In the genomic region with DNA sequence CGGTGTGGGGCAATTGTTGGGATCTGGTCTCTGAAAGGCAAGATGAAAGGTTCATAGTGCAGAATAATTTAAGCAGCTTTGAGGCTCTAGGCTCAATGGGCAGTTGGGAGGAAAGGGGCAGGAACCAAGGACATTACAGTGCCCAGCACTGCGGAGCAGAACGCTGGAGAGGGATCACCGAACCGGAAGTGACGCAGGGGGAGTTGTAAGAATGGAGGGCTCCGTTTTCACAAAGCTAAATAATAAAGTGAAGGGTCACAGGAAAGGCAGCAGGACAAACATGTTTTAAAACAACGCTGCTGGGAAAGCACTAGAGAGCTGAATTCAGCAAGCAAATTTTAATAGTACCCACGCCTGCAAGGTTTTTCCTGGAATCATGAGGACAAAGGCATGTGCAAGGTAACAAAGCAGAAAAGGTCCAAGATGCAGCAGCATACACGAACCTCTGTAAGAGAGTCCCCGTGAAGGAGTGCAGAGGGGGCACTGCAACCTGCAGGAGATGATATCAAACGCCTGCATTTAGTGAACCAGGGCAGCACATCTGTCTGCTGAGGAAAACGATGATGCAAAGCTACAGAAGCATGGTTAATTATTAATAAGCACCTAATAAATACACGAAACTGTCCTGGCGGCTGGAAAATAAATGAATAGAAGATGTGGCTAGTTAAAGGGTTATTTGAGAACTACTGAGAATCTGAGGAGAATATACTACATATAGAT, we compare ENCODE assay signal across 10 mouse cellular contexts.
A peak's percentile ranks its signal among the peaks of the same experiment; 100 is the strongest.
DNase-seq lines count a peak whose midpoint lies in the region; ATAC-seq and TF ChIP-seq lines count a peak whose summit lies in the region.
"Had no signal": no experiment of that assay in that cellular context is flagged by ENCODE, and none has a peak within 500 bp of the region (broad histone marks: within the 10 kb centered on the region; RNA-seq: fewer than 3 reads in every experiment).

No protein-coding gene starts in this region.

- no peak overlapping the region for H3K4me2 ChIP-seq in hindbrain, embryonic 11.5 days (replicated peaks; ENCODE audit: low read depth, low read length)
- H3K4me2 ChIP-seq in liver, embryonic 14.5 days (ENCODE audit: low read depth) = peak overlapping the region; percentile 22; the same call in 1 of the 2 replicates

- H3K9me3 ChIP-seq in E14TG2a.4 (ENCODE audit: low read length) = no peaks in the 10 kb centered on the region
- H3K9me3 ChIP-seq in hindbrain, embryonic 11.5 days (ENCODE audit: control insufficient read depth, low read length) = no peaks in the 10 kb centered on the region
- no peaks in the 10 kb centered on the region for H3K9me3 ChIP-seq in liver, embryonic 14.5 days (ENCODE audit: control insufficient read depth, low read length)

- no peak for TF ChIP-seq EP300 in liver, embryonic 14.5 days (IDR thresholded peaks at IDR 0.05; ENCODE audit: low read depth)

- H3K9ac ChIP-seq in hindbrain, embryonic 11.5 days (ENCODE audit: low read depth, low read length) = 0 out of 2 replicates have a peak overlapping the region, but pooled peaks have one; percentile 1
- H3K9ac ChIP-seq in liver, embryonic 14.5 days (replicated peaks) = no peak overlapping the region

- peak overlapping the region; percentile 25; the same call in 1 of the 2 replicates for H3K27ac ChIP-seq in hindbrain, embryonic 11.5 days (ENCODE audit: low read depth, low read length)
- no peak overlapping the region for H3K27ac ChIP-seq in liver, embryonic 14.5 days

- ATAC-seq in hindbrain, embryonic 11.5 days (ENCODE audit: low FRiP score) = no peak
- no peak for ATAC-seq in liver, embryonic 14.5 days (ENCODE audit: insufficient read depth)

- H3K36me3 ChIP-seq in E14TG2a.4 (ENCODE audit: insufficient read depth, low read length) = no peaks in the 10 kb centered on the region
- no peaks in the 10 kb centered on the region for H3K36me3 ChIP-seq in hindbrain, embryonic 11.5 days (ENCODE audit: control insufficient read depth, insufficient read depth, low read length)
- no peaks in the 10 kb centered on the region for H3K36me3 ChIP-seq in liver, embryonic 14.5 days (replicated peaks; ENCODE audit: control insufficient read depth, insufficient read depth, low read depth)

- peaks cover 40% of the 10 kb centered on the region for H3K4me1 ChIP-seq in E14TG2a.4 (replicated peaks; ENCODE audit: low read depth, low read length)
- no peaks in the 10 kb centered on the region for H3K4me1 ChIP-seq in hindbrain, embryonic 11.5 days (replicated peaks; ENCODE audit: control insufficient read depth, insufficient read depth, low read length)
- peaks cover 0 to 3% of the 10 kb centered on the region in 2 experiments; a peak in 1 of 4 replicates for H3K4me1 ChIP-seq in liver, embryonic 14.5 days (replicated peaks; ENCODE audit: control insufficient read depth in 2 of 2, insufficient read depth in 2 of 2, low read length in 1 of 2)

- peak overlapping the region; percentile 39 for H3K4me3 ChIP-seq in E14TG2a.4 (replicated peaks; ENCODE audit: low read length)
- no peak overlapping the region for H3K4me3 ChIP-seq in hindbrain, embryonic 11.5 days (ENCODE audit: low read depth, low read length)
- no peak overlapping the region for H3K4me3 ChIP-seq in liver, embryonic 14.5 days (ENCODE audit: insufficient read depth in 1 of 2, low read depth in 2 of 2, low read length in 2 of 2)

- TF ChIP-seq CTCF in E14TG2a.4 (conservative IDR thresholded peaks at IDR 0.05; ENCODE audit: low read length) = no peak
- TF ChIP-seq CTCF in liver, embryonic 14.5 days (IDR thresholded peaks at IDR 0.05; ENCODE audit: low read depth) = no peak

- 43% methylated on average over 15 of the region's 15 CpGs for WGBS in hindbrain, embryonic 11.5 days
- 63% methylated on average over 15 of the region's 15 CpGs for WGBS in liver, embryonic 14.5 days (ENCODE audit: insufficient replicate concordance)

- no peaks in the 10 kb centered on the region for H3K27me3 ChIP-seq in E14TG2a.4 (ENCODE audit: insufficient read depth, low read length)
- H3K27me3 ChIP-seq in hindbrain, embryonic 11.5 days (ENCODE audit: control insufficient read depth, insufficient read depth, low read length) = no peaks in the 10 kb centered on the region
- H3K27me3 ChIP-seq in liver, embryonic 14.5 days (ENCODE audit: control insufficient read depth, insufficient read depth, low read length) = no peaks in the 10 kb centered on the region

- peak; percentile 29 for DNase-seq in embryo, embryonic 10.5 days (ENCODE audit: low spot score)
- DNase-seq in embryo, embryonic 10 days (ENCODE audit: low spot score) = no peak
- peak; percentile 27 for DNase-seq in hindbrain, embryonic 11.5 days (ENCODE audit: low spot score)
- DNase-seq in liver, embryonic 14.5 days (ENCODE audit: low read depth in 3 of 3, low spot score in 3 of 3) = no peak
- DNase-seq in spleen, postnatal 10 days (ENCODE audit: low spot score in 2 of 2) = no peak
- no peak for DNase-seq in thymus, postnatal 36 days
- DNase-seq in urinary bladder, adult 2 months (ENCODE audit: low spot score) = no peak
- DNase-seq: cerebellum, adult 18-20 months; thymus, postnatal 4 days had no signal

Comparison
In these comparisons a context has a peak if more than half of its experiments do, and no peak if none do; other contexts are left out.
1. DNase-seq: peak in embryo, embryonic 10.5 days (single experiment) and hindbrain, embryonic 11.5 days (single experiment); none in embryo, embryonic 10 days (single experiment), liver, embryonic 14.5 days (0 of 3), spleen, postnatal 10 days (0 of 2), thymus, postnatal 36 days (0 of 2) and urinary bladder, adult 2 months (single experiment).